ENCODE assay signal across 10 mouse cellular contexts in the genomic region with DNA sequence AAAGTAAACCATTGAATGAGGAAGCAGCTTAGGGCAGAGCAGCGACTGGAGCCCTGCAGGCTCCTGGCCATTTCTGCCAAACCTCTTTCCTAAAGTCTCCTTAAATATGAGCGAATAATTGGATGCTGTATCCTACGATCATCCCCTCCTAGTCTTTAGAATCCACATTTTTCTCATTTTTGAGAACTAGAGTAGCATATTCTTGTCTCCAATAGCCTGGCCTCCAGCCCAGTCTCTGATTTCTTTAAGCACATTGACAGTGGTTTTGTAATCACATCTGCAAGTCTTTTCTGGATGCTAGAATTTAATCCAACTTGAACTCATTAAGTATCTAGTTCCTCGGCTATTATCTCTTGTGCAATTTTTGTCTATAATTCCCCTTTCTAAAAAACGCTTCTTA.
A peak's percentile ranks its signal among the peaks of the same experiment; 100 is the strongest.
DNase-seq lines count a peak whose midpoint lies in the region; ATAC-seq and TF ChIP-seq lines count a peak whose summit lies in the region.
"Had no signal": no experiment of that assay in that cellular context is flagged by ENCODE, and none has a peak within 500 bp of the region (broad histone marks: within the 10 kb centered on the region; RNA-seq: fewer than 3 reads in every experiment).

No protein-coding gene starts in this region.

- no peak for ATAC-seq in kidney, postnatal 0 days (replicated peaks; ENCODE audit: low FRiP score, low read depth)
- ATAC-seq in kidney, embryonic 16.5 days (ENCODE audit: low FRiP score, low TSS enrichment): no peak
- ATAC-seq in limb, embryonic 14.5 days (ENCODE audit: low FRiP score, low read depth): no peak
- no peak for ATAC-seq in forebrain, embryonic 11.5 days (replicated peaks; ENCODE audit: low FRiP score)

- DNase-seq in kidney, postnatal 0 days (ENCODE audit: low spot score): peak; percentile 9
- peak; percentile 55 for DNase-seq in urinary bladder, postnatal 14 days (ENCODE audit: low spot score)
- no peak for DNase-seq in urinary bladder, adult 2 months (ENCODE audit: low spot score)
- peak; percentile 65 for DNase-seq in limb, embryonic 14.5 days (ENCODE audit: low spot score)
- DNase-seq in telencephalon, adult 2 months (ENCODE audit: low read depth, low spot score): peak; percentile 15
- no peak for DNase-seq in forebrain, embryonic 11.5 days (ENCODE audit: low spot score)
- no peak for DNase-seq in thymus, postnatal 25 days
- DNase-seq: cerebellum, postnatal 25 days; midbrain, embryonic 14.5 days had no signal

- no peak for TF ChIP-seq POLR2A in limb, embryonic 14.5 days (IDR thresholded peaks at IDR 0.05; ENCODE audit: borderline replicate concordance, extremely low read depth, insufficient read depth, insufficient read length)

- H3K27ac ChIP-seq in kidney, postnatal 0 days: no peak overlapping the region
- no peak overlapping the region for H3K27ac ChIP-seq in kidney, embryonic 16.5 days (ENCODE audit: low read length)
- no peak overlapping the region for H3K27ac ChIP-seq in limb, embryonic 14.5 days (replicated peaks; ENCODE audit: low read depth, low read length)
- no peak overlapping the region for H3K27ac ChIP-seq in forebrain, embryonic 11.5 days (ENCODE audit: low read depth, low read length)

- WGBS in kidney, postnatal 0 days: 75% methylated on average over 5 of the region's 5 CpGs
- 81% methylated on average over 5 of the region's 5 CpGs for WGBS in kidney, embryonic 16.5 days
- WGBS in limb, embryonic 14.5 days: 51% methylated on average over 5 of the region's 5 CpGs
- 88% methylated on average over 5 of the region's 5 CpGs for WGBS in forebrain, embryonic 11.5 days

- no peak for TF ChIP-seq CTCF in kidney, postnatal 0 days (IDR thresholded peaks at IDR 0.05; ENCODE audit: low read depth)

- no peaks in the 10 kb centered on the region for H3K36me3 ChIP-seq in kidney, postnatal 0 days (ENCODE audit: insufficient read depth, low read length)
- no peaks in the 10 kb centered on the region for H3K36me3 ChIP-seq in kidney, embryonic 16.5 days (ENCODE audit: insufficient read depth, low read length)
- no peaks in the 10 kb centered on the region for H3K36me3 ChIP-seq in limb, embryonic 14.5 days (ENCODE audit: control insufficient read depth, insufficient read depth, low read length)
- H3K36me3 ChIP-seq in forebrain, embryonic 11.5 days (ENCODE audit: control insufficient read depth, insufficient read depth, low read length): no peaks in the 10 kb centered on the region

- no peak overlapping the region for H3K4me3 ChIP-seq in kidney, postnatal 0 days (replicated peaks; ENCODE audit: low read depth, low read length)
- H3K4me3 ChIP-seq in kidney, embryonic 16.5 days (ENCODE audit: low read length): no peak overlapping the region
- no peak overlapping the region for H3K4me3 ChIP-seq in limb, embryonic 14.5 days (replicated peaks; ENCODE audit: low read length)
- H3K4me3 ChIP-seq in forebrain, embryonic 11.5 days (ENCODE audit: low read depth, low read length): no peak overlapping the region

- H3K9me3 ChIP-seq in kidney, postnatal 0 days (replicated peaks; ENCODE audit: low read length): no peaks in the 10 kb centered on the region
- H3K9me3 ChIP-seq in kidney, embryonic 16.5 days (ENCODE audit: low read length): no peaks in the 10 kb centered on the region
- H3K9me3 ChIP-seq in limb, embryonic 14.5 days (ENCODE audit: control insufficient read depth, low read length): no peaks in the 10 kb centered on the region
- H3K9me3 ChIP-seq in forebrain, embryonic 11.5 days (ENCODE audit: control insufficient read depth, low read length): no peaks in the 10 kb centered on the region

- no peak overlapping the region for H3K4me2 ChIP-seq in kidney, postnatal 0 days (ENCODE audit: low read length)
- H3K4me2 ChIP-seq in kidney, embryonic 16.5 days (replicated peaks; ENCODE audit: low read depth, low read length): no peak overlapping the region
- H3K4me2 ChIP-seq in limb, embryonic 14.5 days (replicated peaks; ENCODE audit: low read depth, low read length, severe bottlenecking): no peak overlapping the region
- H3K4me2 ChIP-seq in forebrain, embryonic 11.5 days (ENCODE audit: low read depth, low read length, severe bottlenecking): no peak overlapping the region

- H3K27me3 ChIP-seq in kidney, postnatal 0 days (ENCODE audit: insufficient read depth, low read length): no peaks in the 10 kb centered on the region
- H3K27me3 ChIP-seq in kidney, embryonic 16.5 days (ENCODE audit: insufficient read depth, low read length): no peaks in the 10 kb centered on the region
- no peaks in the 10 kb centered on the region for H3K27me3 ChIP-seq in limb, embryonic 14.5 days (ENCODE audit: control insufficient read depth, insufficient read depth, low read length)
- no peaks in the 10 kb centered on the region for H3K27me3 ChIP-seq in forebrain, embryonic 11.5 days (ENCODE audit: control insufficient read depth, insufficient read depth, low read length)

- peaks cover 15% of the 10 kb centered on the region for H3K4me1 ChIP-seq in kidney, postnatal 0 days (replicated peaks; ENCODE audit: insufficient read depth, low read length)
- H3K4me1 ChIP-seq in kidney, embryonic 16.5 days (ENCODE audit: insufficient read depth, low read length): peaks cover 21% of the 10 kb centered on the region
- H3K4me1 ChIP-seq in limb, embryonic 14.5 days (ENCODE audit: control insufficient read depth, insufficient read depth, low read length): peaks cover 19% of the 10 kb centered on the region
- no peaks in the 10 kb centered on the region for H3K4me1 ChIP-seq in forebrain, embryonic 11.5 days (replicated peaks; ENCODE audit: control insufficient read depth, insufficient read depth, low read length)

- H3K9ac ChIP-seq in kidney, postnatal 0 days (ENCODE audit: low read depth, low read length): no peak overlapping the region
- no peak overlapping the region for H3K9ac ChIP-seq in kidney, embryonic 16.5 days (replicated peaks; ENCODE audit: low read length)
- no peak overlapping the region for H3K9ac ChIP-seq in limb, embryonic 14.5 days (ENCODE audit: low read depth, low read length, severe bottlenecking)
- no peak overlapping the region for H3K9ac ChIP-seq in forebrain, embryonic 11.5 days (ENCODE audit: low read length)

Comparison
In these comparisons a context has a peak if more than half of its experiments do, and no peak if none do; other contexts are left out.
1. DNase-seq: peak in kidney, postnatal 0 days (single experiment), urinary bladder, postnatal 14 days (single experiment), limb, embryonic 14.5 days (single experiment) and telencephalon, adult 2 months (single experiment); none in urinary bladder, adult 2 months (single experiment), forebrain, embryonic 11.5 days (single experiment) and thymus, postnatal 25 days (single experiment).